Mouse (Mus musculus): ENCODE results near the gene Ano6. TPM values are rescaled to one million over a fixed set of nuclear protein-coding genes. Genes with fewer than 3 reads are reported as not detected.

The Ano6 gene
- polyA plus RNA-seq, 1 experiment, result 54.5 TPM

DNA sequence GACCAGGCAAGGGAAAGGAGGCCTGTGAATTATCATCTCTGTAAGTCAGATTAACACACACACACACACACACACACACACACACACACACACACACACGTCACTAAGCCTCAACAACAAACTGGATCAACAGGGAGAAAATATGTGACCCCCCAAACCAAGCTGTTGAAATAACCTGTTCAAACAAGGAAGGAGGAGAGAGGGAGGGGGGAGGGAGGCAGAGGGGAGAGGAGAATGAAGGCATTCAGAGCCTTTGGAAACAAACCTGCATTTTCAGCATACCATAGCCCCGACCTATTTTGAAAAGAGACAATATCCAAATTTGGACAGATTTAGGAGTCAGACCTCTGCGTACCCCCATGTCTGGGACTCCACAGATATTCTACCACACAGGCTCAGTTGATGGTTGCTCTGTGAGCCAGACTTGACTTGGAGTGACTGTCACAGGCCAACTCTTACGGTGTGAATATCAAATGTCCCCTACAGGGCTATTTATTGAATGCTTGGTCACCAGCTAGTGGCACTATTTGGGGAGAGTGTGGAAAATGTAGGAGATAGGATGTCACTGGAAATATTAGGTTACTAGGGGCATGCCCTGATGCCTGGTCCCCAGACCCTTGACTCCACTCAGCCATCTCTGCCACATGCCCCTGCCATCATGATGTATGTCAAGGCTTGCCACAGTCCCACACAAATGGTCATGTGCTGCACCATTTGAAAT, 185.7 kb downstream of the Ano6 start:
- H3K4me3 ChIP-seq, result no peak overlapping the region
- no peaks in the 10 kb centered on the region for H3K27me3 ChIP-seq (ENCODE audit: control insufficient read depth, insufficient read depth, insufficient read length)
- no peak overlapping the region for H3ac ChIP-seq (ENCODE audit: control insufficient read depth, insufficient read length)
- peaks cover 32% of the 10 kb centered on the region for H3K36me3 ChIP-seq (ENCODE audit: control insufficient read depth, insufficient read depth)
- no peaks in the 10 kb centered on the region for H3K79me2 ChIP-seq (ENCODE audit: control insufficient read depth, insufficient read depth)
- H3K4me2 ChIP-seq (ENCODE audit: low read depth), result no peak overlapping the region
- peak; percentile 46 for TF ChIP-seq POLR2AphosphoS2 (IDR thresholded peaks at IDR 0.05; ENCODE audit: insufficient read length, low read depth)
- TF ChIP-seq SRF (IDR thresholded peaks at IDR 0.05; ENCODE audit: control insufficient read depth, insufficient read length, low read depth), result no peak

DNA sequence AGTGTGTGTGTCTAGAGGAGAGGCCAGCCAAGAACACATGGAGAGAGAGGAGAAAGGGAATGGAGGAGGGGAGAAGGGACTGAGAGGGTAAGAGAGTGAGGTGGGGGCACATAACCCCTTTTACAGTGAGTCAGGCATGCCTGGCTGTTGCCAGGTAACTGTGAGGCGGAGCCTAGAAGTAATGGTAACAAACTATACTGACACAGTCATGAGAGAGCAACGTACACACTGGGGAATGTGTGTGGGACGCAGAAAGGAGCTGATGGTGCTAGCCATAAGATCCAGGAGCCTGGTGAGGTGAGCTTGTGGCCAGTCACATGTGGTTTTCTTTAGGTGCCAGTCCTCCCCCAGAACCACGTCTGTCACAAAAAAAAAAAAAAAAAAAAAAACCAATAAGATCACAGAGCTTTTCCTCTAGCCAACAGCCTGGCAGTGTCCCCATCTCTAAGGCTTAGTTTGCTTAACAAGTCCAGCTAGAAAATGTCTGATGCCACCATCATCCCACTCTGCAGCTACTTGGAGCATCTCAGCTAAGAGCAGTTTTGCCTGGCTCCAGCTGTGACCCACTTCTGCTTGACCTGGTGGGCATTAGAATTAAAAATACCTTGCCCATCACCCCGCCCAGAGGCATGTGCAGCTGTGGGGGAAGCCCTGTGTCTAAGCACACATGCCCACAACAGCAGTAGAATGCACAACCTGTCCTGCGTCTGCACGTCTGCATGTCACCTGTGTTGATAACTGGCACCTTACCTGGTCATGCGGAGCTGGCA, 186.7 kb downstream of the Ano6 start:
- no peaks in the 10 kb centered on the region for H3K79me2 ChIP-seq (ENCODE audit: control insufficient read depth, insufficient read depth)
- TF ChIP-seq CEBPB (IDR thresholded peaks at IDR 0.05; ENCODE audit: insufficient read depth, poor library complexity, severe bottlenecking) (no peak), POLR2AphosphoS2 (IDR thresholded peaks at IDR 0.05; ENCODE audit: insufficient read length, low read depth) (peak; percentile 79)
- H3ac ChIP-seq (ENCODE audit: control insufficient read depth, insufficient read length), result no peak overlapping the region
- H3K4me3 ChIP-seq, result no peak overlapping the region
- H3K4me2 ChIP-seq (ENCODE audit: low read depth), result no peak overlapping the region
- H3K36me3 ChIP-seq (ENCODE audit: control insufficient read depth, insufficient read depth), result peaks cover 27% of the 10 kb centered on the region
- no peaks in the 10 kb centered on the region for H3K27me3 ChIP-seq (ENCODE audit: control insufficient read depth, insufficient read depth, insufficient read length)

DNA sequence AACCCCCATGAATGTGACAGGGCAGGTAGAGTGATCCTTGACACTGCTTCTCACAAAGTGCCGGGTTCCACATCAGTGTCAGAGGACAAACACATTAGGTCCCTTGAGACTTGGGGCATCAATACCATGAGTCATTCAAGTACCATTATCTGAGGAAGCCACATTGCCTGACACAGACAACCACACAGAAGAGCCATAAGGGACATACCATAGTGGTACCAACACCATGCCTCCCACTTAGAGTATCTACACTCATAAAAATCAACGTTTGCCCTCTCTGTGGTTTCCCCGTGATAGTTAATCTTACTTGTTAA, 187.3 kb downstream of the Ano6 start:
- TF ChIP-seq MYOG (IDR thresholded peaks at IDR 0.05; ENCODE audit: control insufficient read depth in 1 of 3, insufficient read depth in 1 of 3, insufficient read length in 2 of 3, low read depth in 2 of 3) (no peak), SRF (IDR thresholded peaks at IDR 0.05; ENCODE audit: control insufficient read depth, insufficient read length, low read depth) (no peak), POLR2A (IDR thresholded peaks at IDR 0.05; ENCODE audit: insufficient read length, low read depth) (no peak), CEBPB (IDR thresholded peaks at IDR 0.05; ENCODE audit: insufficient read depth, poor library complexity, severe bottlenecking) (no peak), TCF3 (IDR thresholded peaks at IDR 0.05; ENCODE audit: insufficient read length, low read depth) (no peak), TCF12 (IDR thresholded peaks at IDR 0.05; ENCODE audit: insufficient read depth, poor library complexity, severe bottlenecking) (no peak), MAX (IDR thresholded peaks at IDR 0.05; ENCODE audit: low read depth) (no peak), REST (IDR thresholded peaks at IDR 0.05; ENCODE audit: insufficient read depth, insufficient read length) (no peak), USF1 (IDR thresholded peaks at IDR 0.05; ENCODE audit: low read depth) (no peak), E2F4 (IDR thresholded peaks at IDR 0.05; ENCODE audit: insufficient read depth) (no peak), MYOD1 (IDR thresholded peaks at IDR 0.05; ENCODE audit: control insufficient read depth in 1 of 3, insufficient read length in 2 of 3, low read depth in 2 of 3) (no peak), POLR2AphosphoS2 (IDR thresholded peaks at IDR 0.05; ENCODE audit: insufficient read length, low read depth) (no peak)
- H3K79me2 ChIP-seq (ENCODE audit: control insufficient read depth, insufficient read depth), result no peaks in the 10 kb centered on the region
- H3ac ChIP-seq (ENCODE audit: control insufficient read depth, insufficient read length), result no peak overlapping the region
- no peak overlapping the region for H3K4me3 ChIP-seq
- peaks cover 22% of the 10 kb centered on the region for H3K36me3 ChIP-seq (ENCODE audit: control insufficient read depth, insufficient read depth)
- no peaks in the 10 kb centered on the region for H3K27me3 ChIP-seq (ENCODE audit: control insufficient read depth, insufficient read depth, insufficient read length)
- no peak overlapping the region for H3K4me2 ChIP-seq (ENCODE audit: low read depth)

GRCm38 (mm10) chr15:95980641-95981040, 190.0 kb downstream of the Ano6 start:
- H3K79me2 ChIP-seq (ENCODE audit: control insufficient read depth, insufficient read depth), result no peaks in the 10 kb centered on the region
- peaks cover 5% of the 10 kb centered on the region for H3K36me3 ChIP-seq (ENCODE audit: control insufficient read depth, insufficient read depth)
- H3K4me3 ChIP-seq, result no peak overlapping the region
- H3K4me2 ChIP-seq (ENCODE audit: low read depth), result no peak overlapping the region
- H3K27me3 ChIP-seq (ENCODE audit: control insufficient read depth, insufficient read depth, insufficient read length), result no peaks in the 10 kb centered on the region
- TF ChIP-seq MAX (IDR thresholded peaks at IDR 0.05; ENCODE audit: low read depth) (no peak), TCF3 (IDR thresholded peaks at IDR 0.05; ENCODE audit: insufficient read length, low read depth) (no peak), CEBPB (IDR thresholded peaks at IDR 0.05; ENCODE audit: insufficient read depth, poor library complexity, severe bottlenecking) (no peak), POLR2A (IDR thresholded peaks at IDR 0.05; ENCODE audit: insufficient read length, low read depth) (no peak), MYOG (IDR thresholded peaks at IDR 0.05; ENCODE audit: control insufficient read depth in 1 of 3, insufficient read depth in 1 of 3, insufficient read length in 2 of 3, low read depth in 2 of 3) (no peak), TCF12 (IDR thresholded peaks at IDR 0.05; ENCODE audit: insufficient read depth, poor library complexity, severe bottlenecking) (no peak), SRF (IDR thresholded peaks at IDR 0.05; ENCODE audit: control insufficient read depth, insufficient read length, low read depth) (no peak), REST (IDR thresholded peaks at IDR 0.05; ENCODE audit: insufficient read depth, insufficient read length) (no peak), E2F4 (IDR thresholded peaks at IDR 0.05; ENCODE audit: insufficient read depth) (no peak), POLR2AphosphoS2 (IDR thresholded peaks at IDR 0.05; ENCODE audit: insufficient read length, low read depth) (no peak), USF1 (IDR thresholded peaks at IDR 0.05; ENCODE audit: low read depth) (no peak), MYOD1 (IDR thresholded peaks at IDR 0.05; ENCODE audit: control insufficient read depth in 1 of 3, insufficient read length in 2 of 3, low read depth in 2 of 3) (no peak)
- no peak overlapping the region for H3ac ChIP-seq (ENCODE audit: control insufficient read depth, insufficient read length)

- H3K36me3 ChIP-seq (ENCODE audit: control insufficient read depth, insufficient read depth), result no peaks in the 10 kb centered on the region
- no peak overlapping the region for H3K4me2 ChIP-seq (ENCODE audit: low read depth)
- TF ChIP-seq POLR2AphosphoS2 (IDR thresholded peaks at IDR 0.05; ENCODE audit: insufficient read length, low read depth) (no peak), TCF3 (IDR thresholded peaks at IDR 0.05; ENCODE audit: insufficient read length, low read depth) (no peak), MAX (IDR thresholded peaks at IDR 0.05; ENCODE audit: low read depth) (no peak), SRF (IDR thresholded peaks at IDR 0.05; ENCODE audit: control insufficient read depth, insufficient read length, low read depth) (no peak), MYOD1 (IDR thresholded peaks at IDR 0.05; ENCODE audit: control insufficient read depth in 1 of 3, insufficient read length in 2 of 3, low read depth in 2 of 3) (no peak), TCF12 (IDR thresholded peaks at IDR 0.05; ENCODE audit: insufficient read depth, poor library complexity, severe bottlenecking) (no peak), REST (IDR thresholded peaks at IDR 0.05; ENCODE audit: insufficient read depth, insufficient read length) (no peak), USF1 (IDR thresholded peaks at IDR 0.05; ENCODE audit: low read depth) (no peak), CEBPB (IDR thresholded peaks at IDR 0.05; ENCODE audit: insufficient read depth, poor library complexity, severe bottlenecking) (no peak), E2F4 (IDR thresholded peaks at IDR 0.05; ENCODE audit: insufficient read depth) (no peak)
- H3K27me3 ChIP-seq (ENCODE audit: control insufficient read depth, insufficient read depth, insufficient read length), result no peaks in the 10 kb centered on the region
- no peak overlapping the region for H3K4me3 ChIP-seq
- H3K79me2 ChIP-seq (ENCODE audit: control insufficient read depth, insufficient read depth), result no peaks in the 10 kb centered on the region
- no peak overlapping the region for H3ac ChIP-seq (ENCODE audit: control insufficient read depth, insufficient read length)
Measured at GRCm38 (mm10) chr15:95987916-95988315, 197.3 kb downstream of the Ano6 start.

Data from myocyte (in vitro differentiated cells).